Mouse (Mus musculus) CH12.LX (cell line): ENCODE measurements around the gene Pcp4l1.

Experiments used
- CTCF ChIP-seq, 2 experiments: IDR thresholded peaks in 1 of 2; conservative IDR thresholded peaks in 1 of 2; 2 replicates each; pipeline ENCODE4 v1.5.1; 2011 to 2012; ENCODE audit warnings: low read depth in 2 of 2, low read length in 2 of 2, improper control_type of control experiment in 1 of 2, inconsistent platforms in 1 of 2, mild to moderate bottlenecking in 1 of 2, moderate library complexity in 1 of 2
- POLR2A ChIP-seq: IDR thresholded peaks from 2 replicates; pipeline ENCODE4 v1.6.1; 2011; ENCODE audit warnings: low read depth, mild to moderate bottlenecking, improper control_type of control experiment, low read length

GRCm38 (mm10) chr1:171226780-171227179, 30.7 kb upstream of the Pcp4l1 start:
- TF ChIP-seq CTCF (conservative IDR thresholded peaks at IDR 0.05 in 1 of 2, IDR thresholded peaks at IDR 0.05 in 1 of 2; ENCODE audit: low read depth in 2 of 2, low read length in 2 of 2) = no peak
- TF ChIP-seq POLR2A = no peak
